Mouse (Mus musculus) thymus, postnatal 36 days (tissue): ENCODE results near the gene Usp4.

Experiments
- DNase-seq, 2 experiments: peaks; one replicate each; pipeline ENCODE4 v3.0.0; 2022; ENCODE audit warnings: mixed read lengths in 2 of 2

Gene Usp4

GRCm38 (mm10) chr9:108342301-108342831 is 5.3 kb upstream of the Usp4 start:
- DNase-seq = peak in 1 of 2 experiments; percentile 6

GRCm38 (mm10) chr9:108343331-108343730 is 4.3 kb upstream of the Usp4 start:
- no peak for DNase-seq

- no peak for DNase-seq
Observed at GRCm38 (mm10) chr9:108343835-108344234, 3.8 kb upstream of the Usp4 start.

GRCm38 (mm10) chr9:108344471-108344870 is 3.2 kb upstream of the Usp4 start:
- DNase-seq = no peak

GRCm38 (mm10) chr9:108347024-108347423 is 629 bp upstream of the Usp4 start:
- DNase-seq = no peak

- DNase-seq = no peak
Observed at GRCm38 (mm10) chr9:108348290-108348680, 632 bp downstream of the Usp4 start.

- DNase-seq = no peak
Observed at GRCm38 (mm10) chr9:108349727-108350126, 2.1 kb downstream of the Usp4 start.

- no peak for DNase-seq
Observed at GRCm38 (mm10) chr9:108378234-108378633, 30.6 kb downstream of the Usp4 start.

GRCm38 (mm10) chr9:108378736-108379135 is 31.1 kb downstream of the Usp4 start:
- DNase-seq = no peak

GRCm38 (mm10) chr9:108379294-108379693 is 31.6 kb downstream of the Usp4 start:
- DNase-seq = no peak

GRCm38 (mm10) chr9:108381382-108381781 is 33.7 kb downstream of the Usp4 start:
- DNase-seq = no peak

- DNase-seq = no peak
Observed at GRCm38 (mm10) chr9:108385006-108385405, 37.4 kb downstream of the Usp4 start.

- DNase-seq = no peak
Observed at GRCm38 (mm10) chr9:108386816-108387215, 39.2 kb downstream of the Usp4 start.

GRCm38 (mm10) chr9:108388601-108389000 is 40.9 kb downstream of the Usp4 start:
- DNase-seq = no peak

GRCm38 (mm10) chr9:108389220-108389619 is 41.6 kb downstream of the Usp4 start:
- DNase-seq = no peak

GRCm38 (mm10) chr9:108392676-108393075 is 45.0 kb downstream of the Usp4 start, which contains the start of gene 1700102P08Rik:
Gene 1700102P08Rik, plus strand, starts transcription at chr9:108392805.
- no peak for DNase-seq

GRCm38 (mm10) chr9:108394191-108394590 is 46.5 kb downstream of the Usp4 start:
- no peak for DNase-seq

GRCm38 (mm10) chr9:108395427-108395826 is 47.8 kb downstream of the Usp4 start:
- DNase-seq = no peak

GRCm38 (mm10) chr9:108398324-108398723 is 50.7 kb downstream of the Usp4 start:
- DNase-seq = no peak

- DNase-seq = no peak
Observed at GRCm38 (mm10) chr9:108401186-108401960, 53.7 kb downstream of the Usp4 start.

GRCm38 (mm10) chr9:108403081-108403480 is 55.4 kb downstream of the Usp4 start:
- no peak for DNase-seq

GRCm38 (mm10) chr9:108404451-108404850 is 56.8 kb downstream of the Usp4 start:
- no peak for DNase-seq

- DNase-seq = no peak
Observed at GRCm38 (mm10) chr9:108409535-108409934, 61.9 kb downstream of the Usp4 start.

- no peak for DNase-seq
Observed at GRCm38 (mm10) chr9:108411381-108411942, 63.8 kb downstream of the Usp4 start.
